Mouse (Mus musculus) gastrocnemius, adult 2 months (tissue): ENCODE results near the gene Gpd1. TPM values are rescaled to one million over a fixed set of nuclear protein-coding genes. Genes with fewer than 3 reads are reported as not detected.

ENCODE experiments used
- DNase-seq: peaks from one replicate; pipeline ENCODE4 v3.0.0; 2022
- H3K27ac ChIP-seq: fragments of 200-600 bp; 2 replicates; pipeline ENCODE4 v1.8.1; 2022; ENCODE audit warnings: mild to moderate bottlenecking
- H3K4me3 ChIP-seq: fragments of 200-600 bp; 2 replicates; pipeline ENCODE4 v1.8.1; 2022; ENCODE audit warnings: mild to moderate bottlenecking, moderate library complexity
- CTCF ChIP-seq: fragments of 200-600 bp; IDR thresholded peaks from 2 replicates; pipeline ENCODE4 v1.8.1; 2022; ENCODE audit warnings: antibody characterized with exemption, mild to moderate bottlenecking, moderate library complexity
- intact Hi-C: fragments of 180-260 bp; cut with DNase I; formaldehyde crosslinking; loops from one replicate; pipeline ENCODE4 v1.15.1; 2025
- long read RNA-seq, 2 experiments: library from polyadenylated mRNA; stranded (forward); transcript quantifications; one replicate each; pipeline ENCODE4 v2.0.0; 2021
- total RNA-seq, 2 experiments: library from RNA; stranded (reverse); gene quantifications; 2 replicates each; pipeline ENCODE4 v1.2.3; 2021

Gene Gpd1
- 100 to 1,000 TPM; 381 to 575 TPM for total RNA-seq
- long read RNA-seq, experiment 1, transcript Gpd1-201 (8 exons, 2,861 nt): major isoform, 319 of 408 reads
- long read RNA-seq, experiment 1, partial matches to known transcripts: 79 of 408 reads
- long read RNA-seq, experiment 1, other reads (novel, unspliced or antisense): 10 of 408 reads
- long read RNA-seq, experiment 2, transcript Gpd1-201 (8 exons, 2,861 nt): major isoform, 363 of 484 reads
- long read RNA-seq, experiment 2, partial matches to known transcripts: 111 of 484 reads
- long read RNA-seq, experiment 2, other reads (novel, unspliced or antisense): 10 of 484 reads

GRCm38 (mm10) chr15:99717386-99718334, at the start of gene Gpd1:
Gpd1 (plus strand) TSS chr15:99717515.
- peak; percentile 91 for DNase-seq
- H3K4me3 ChIP-seq: peak within 1 kb of the TSS; percentile 76
- TF ChIP-seq CTCF: no peak
- peak within 1 kb of the TSS; percentile 96 for H3K27ac ChIP-seq
- intact Hi-C loops: no loop called here

GRCm38 (mm10) chr15:99667544-99667943, 49.8 kb upstream of the Gpd1 start:
- TF ChIP-seq CTCF: no peak
- H3K4me3 ChIP-seq: no peak overlapping the region
- no peak overlapping the region for H3K27ac ChIP-seq
- DNase-seq: no peak
- intact Hi-C loops: loop anchor here (5.0 kb wide), 1 partner anchor 170 kb away; no protein-coding TSS in a partner anchor

- Histone ChIP-seq H3K27ac (no peak overlapping the region), H3K4me3 (no peak overlapping the region)
- DNase-seq: peak; percentile 84
- intact Hi-C loops: loop anchor here (1.0 to 5.0 kb wide), 2 partner anchors 73 to 172 kb away; no protein-coding TSS in a partner anchor
- no peak for TF ChIP-seq CTCF
Measured at GRCm38 (mm10) chr15:99668881-99669280, 48.4 kb upstream of the Gpd1 start.

GRCm38 (mm10) chr15:99669392-99669791, 47.9 kb upstream of the Gpd1 start:
- DNase-seq: no peak
- intact Hi-C loops: loop anchor here (1.0 to 5.0 kb wide), 2 partner anchors 73 to 172 kb away; no protein-coding TSS in a partner anchor
- TF ChIP-seq CTCF: no peak

GRCm38 (mm10) chr15:99670154-99670821, 47.0 kb upstream of the Gpd1 start, which contains the start of gene Asic1:
Asic1 (plus strand) TSS chr15:99670368.
- Histone ChIP-seq H3K27ac (no peak within 1 kb of the TSS), H3K4me3 (peak within 1 kb of the TSS; percentile 76)
- DNase-seq: peak; percentile 80
- no peak; the same call in 1 of the 2 replicates for TF ChIP-seq CTCF
- intact Hi-C loops: no loop called here

More at GRCm38 (mm10) chr15:99669392-99669791, 47.9 kb upstream of the Gpd1 start:
- Histone ChIP-seq H3K27ac (no peak overlapping the region), H3K4me3 (no peak overlapping the region)

GRCm38 (mm10) chr15:99670964-99671670, 46.2 kb upstream of the Gpd1 start:
- TF ChIP-seq CTCF: no peak
- DNase-seq: no peak
- intact Hi-C loops: no loop called here
- no peak overlapping the region for H3K27ac ChIP-seq
- H3K4me3 ChIP-seq: peak overlapping the region; percentile 76

GRCm38 (mm10) chr15:99671783-99672182, 45.5 kb upstream of the Gpd1 start:
- no peak for DNase-seq
- TF ChIP-seq CTCF: no peak
- Histone ChIP-seq H3K4me3 (no peak overlapping the region), H3K27ac (no peak overlapping the region)
- intact Hi-C loops: no loop called here

GRCm38 (mm10) chr15:99674866-99675265, 42.4 kb upstream of the Gpd1 start:
- intact Hi-C loops: no loop called here
- Histone ChIP-seq H3K4me3 (no peak overlapping the region), H3K27ac (no peak overlapping the region)
- no peak for TF ChIP-seq CTCF
- no peak for DNase-seq

GRCm38 (mm10) chr15:99677089-99677488, 40.2 kb upstream of the Gpd1 start:
- no peak for DNase-seq
- Histone ChIP-seq H3K27ac (no peak overlapping the region), H3K4me3 (no peak overlapping the region)
- no peak for TF ChIP-seq CTCF
- intact Hi-C loops: no loop called here

- intact Hi-C loops: no loop called here
- TF ChIP-seq CTCF: peak; percentile 60
- Histone ChIP-seq H3K27ac (no peak overlapping the region), H3K4me3 (no peak overlapping the region)
- DNase-seq: peak; percentile 51
Measured at GRCm38 (mm10) chr15:99678063-99678800, 39.1 kb upstream of the Gpd1 start.

GRCm38 (mm10) chr15:99679008-99679407, 38.3 kb upstream of the Gpd1 start:
- no peak for TF ChIP-seq CTCF
- intact Hi-C loops: no loop called here
- no peak for DNase-seq
- no peak overlapping the region for H3K27ac ChIP-seq
- H3K4me3 ChIP-seq: no peak overlapping the region
